Mouse (Mus musculus) heart, adult 2 months (tissue): ENCODE measurements around the gene Phlpp2. TPM values are rescaled to one million over a fixed set of nuclear protein-coding genes. Genes with fewer than 3 reads are reported as not detected.

Experiments used
- DNase-seq, 2 experiments: peaks; one replicate each; pipeline ENCODE4 v3.0.0; 2021
- H3K27ac ChIP-seq: fragments of 200-600 bp; 2 replicates; pipeline ENCODE4 v1.8.1; 2022
- H3K27me3 ChIP-seq: fragments of 200-500 bp; 2 replicates; pipeline ENCODE4 v1.6.1; 2012; ENCODE audit warnings: mild to moderate bottlenecking, low read length, inconsistent platforms, mixed read lengths; ENCODE audit not compliant: control insufficient read depth, insufficient read depth
- H3K36me3 ChIP-seq: fragments of 200-500 bp; 2 replicates; pipeline ENCODE4 v1.6.1; 2012; ENCODE audit warnings: low read length, inconsistent platforms; ENCODE audit not compliant: control insufficient read depth, insufficient read depth
- H3K4me1 ChIP-seq: fragments of 200-500 bp; 2 replicates; pipeline ENCODE4 v1.6.1; 2011; ENCODE audit warnings: low read length; ENCODE audit not compliant: control insufficient read depth, insufficient read depth
- H3K4me3 ChIP-seq: fragments of 200-600 bp; 2 replicates; pipeline ENCODE4 v1.8.1; 2022
- H3K79me2 ChIP-seq: fragments of 200-500 bp; replicated peaks from 2 replicates; pipeline ENCODE4 v1.6.1; 2012; ENCODE audit warnings: mild to moderate bottlenecking, inconsistent platforms, low read length, moderate library complexity, mixed read lengths; ENCODE audit not compliant: control insufficient read depth, insufficient read depth
- H3K9ac ChIP-seq: fragments of 200-500 bp; 2 replicates; pipeline ENCODE4 v1.6.1; 2012; ENCODE audit warnings: low read depth, mild to moderate bottlenecking, control low read depth, inconsistent platforms, low read length, mixed read lengths
- CTCF ChIP-seq: fragments of 200-600 bp; IDR thresholded peaks from 2 replicates; pipeline ENCODE4 v1.8.1; 2022; ENCODE audit warnings: antibody characterized with exemption, mild to moderate bottlenecking, moderate library complexity
- EP300 ChIP-seq: fragments of 200-500 bp; IDR thresholded peaks from 2 replicates; pipeline ENCODE4 v1.6.1; 2011; ENCODE audit warnings: low read depth, low read length, control low read depth; ENCODE audit not compliant: insufficient read depth
- POLR2A ChIP-seq: fragments of 200-500 bp; IDR thresholded peaks from 2 replicates; pipeline ENCODE4 v1.6.1; 2011; ENCODE audit warnings: mild to moderate bottlenecking, low read depth, low read length, control low read depth; ENCODE audit not compliant: insufficient read depth
- WGBS: fragments of 180-500 bp; shearing (Covaris S2); methylation state at CpG from one replicate; pipeline ENCODE4 v1.1.7; 2018; 5-methylcytosine and 5-hydroxymethylcytosine counted together
- intact Hi-C: fragments of 180-260 bp; cut with DNase I; formaldehyde crosslinking; loops from one replicate; pipeline ENCODE4 v1.15.1; 2025
- polyA plus RNA-seq: library from polyadenylated mRNA; depleted of rRNA; stranded (reverse); fragments of >200 nt; gene quantifications from 2 replicates; pipeline ENCODE4 v1.2.3, GENCODE M21; 2012
- total RNA-seq, 2 experiments: library from RNA; stranded (reverse); gene quantifications; 2 replicates each; pipeline ENCODE4 v1.2.3; 2021

Gene Phlpp2
- total and polyA plus RNA-seq, 3 experiments: 2.1 to 4.6 (median 3.2) TPM

DNA sequence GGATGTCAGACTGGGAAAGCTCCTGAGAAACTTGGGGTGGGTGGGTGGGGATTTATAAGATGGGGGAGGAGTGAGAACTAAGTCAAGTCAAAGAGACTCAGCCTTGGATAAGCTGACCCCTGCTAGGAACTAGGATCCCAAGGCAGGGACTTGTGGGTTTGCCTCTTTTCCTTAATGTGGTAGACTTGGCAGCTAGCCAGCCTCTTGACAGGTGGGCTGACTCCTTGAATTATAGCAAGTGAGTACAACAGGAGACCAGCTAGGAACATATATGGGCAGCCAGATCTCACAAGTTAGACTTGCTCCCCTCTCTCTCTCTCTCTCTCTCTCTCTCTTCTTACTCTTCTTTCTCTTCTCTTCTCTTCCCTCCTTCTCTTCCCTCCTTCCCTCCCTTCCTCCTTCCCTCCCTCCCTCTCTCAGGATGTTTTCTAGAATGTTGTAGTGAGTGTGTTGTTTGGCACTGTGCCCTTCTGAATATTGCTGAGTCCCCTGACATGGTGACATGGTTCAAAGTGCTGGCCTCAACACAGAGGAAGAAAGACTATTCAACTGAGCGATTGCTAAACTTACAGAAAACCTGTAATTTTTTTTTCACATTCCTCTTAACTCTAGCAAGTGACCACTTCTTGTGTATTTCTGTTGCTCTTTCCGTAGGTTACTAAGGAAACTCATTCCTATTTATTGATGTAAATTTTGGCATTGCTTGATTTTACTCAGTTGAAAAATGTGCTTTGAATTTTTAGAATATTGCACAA, 73.4 kb downstream of the Phlpp2 start:
- Histone ChIP-seq H3K79me2 (no peaks in the 10 kb centered on the region), H3K27me3 (peaks cover 2% of the 10 kb centered on the region; the same call in 1 of the 2 replicates), H3K27ac (no peak overlapping the region), H3K9ac (no peak overlapping the region), H3K4me1 (no peaks in the 10 kb centered on the region), H3K36me3 (no peaks in the 10 kb centered on the region), H3K4me3 (no peak overlapping the region)
- TF ChIP-seq CTCF (no peak), POLR2A (no peak), EP300 (no peak)
- 60% methylated on average over 2 of the region's 2 CpGs for WGBS
- no peak for DNase-seq
- intact Hi-C loops: no loop called here

DNA sequence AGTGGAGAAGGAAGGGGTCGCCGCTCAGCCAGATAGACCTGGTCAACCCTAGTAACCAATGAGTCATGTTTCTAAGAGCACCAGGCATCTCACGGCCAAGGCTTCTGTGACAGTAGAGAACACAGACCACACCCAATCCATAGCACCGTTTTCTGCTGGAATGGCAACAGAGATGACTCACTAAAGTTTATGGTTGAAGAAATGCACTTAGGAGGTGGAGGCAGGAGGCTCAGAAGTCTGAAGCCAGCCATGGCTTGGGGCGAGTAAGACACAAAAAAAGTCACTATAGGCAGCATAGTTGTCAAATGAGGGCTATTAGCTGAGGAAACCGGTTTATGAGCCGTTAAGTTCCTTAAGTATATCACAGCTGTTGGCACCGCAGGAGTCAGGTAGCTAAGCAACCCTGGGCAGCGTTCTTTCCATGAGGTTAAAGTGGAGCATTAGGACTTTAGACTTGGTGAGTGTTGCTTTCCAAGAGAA, 76.9 kb downstream of the Phlpp2 start:
- WGBS: 62% methylated on average over 9 of the region's 9 CpGs
- H3K36me3 ChIP-seq: no peaks in the 10 kb centered on the region
- no peaks in the 10 kb centered on the region for H3K79me2 ChIP-seq
- peaks cover 7% of the 10 kb centered on the region for H3K27me3 ChIP-seq
- H3K27ac ChIP-seq: no peak overlapping the region
- no peak for DNase-seq
- H3K9ac ChIP-seq: no peak overlapping the region
- intact Hi-C loops: no loop called here
- TF ChIP-seq CTCF (no peak), POLR2A (no peak), EP300 (no peak)
- no peak overlapping the region for H3K4me3 ChIP-seq
- H3K4me1 ChIP-seq: no peaks in the 10 kb centered on the region

DNA sequence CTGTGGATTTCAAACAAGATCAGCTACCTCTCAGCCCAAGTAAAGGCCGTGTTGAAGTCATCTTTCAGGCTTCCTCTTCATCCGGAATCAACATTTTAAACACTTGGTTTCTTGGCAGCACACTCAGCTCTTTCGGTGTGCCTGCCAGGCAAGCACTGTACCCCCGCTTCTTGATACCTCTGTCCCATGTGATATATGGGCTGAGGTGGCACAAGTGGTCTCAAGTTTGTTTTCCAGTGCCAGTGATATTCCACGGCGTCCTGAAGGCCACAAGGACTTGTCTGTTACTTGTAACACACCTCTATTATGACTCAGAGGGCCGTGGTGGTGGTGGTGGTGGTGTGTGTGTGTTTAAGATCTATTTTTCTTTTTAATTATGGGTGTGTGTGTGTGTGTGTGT, 77.4 kb downstream of the Phlpp2 start:
- Histone ChIP-seq H3K79me2 (no peaks in the 10 kb centered on the region), H3K4me3 (no peak overlapping the region), H3K9ac (no peak overlapping the region), H3K36me3 (no peaks in the 10 kb centered on the region), H3K4me1 (no peaks in the 10 kb centered on the region), H3K27me3 (peaks cover 7% of the 10 kb centered on the region), H3K27ac (no peak overlapping the region)
- no peak for TF ChIP-seq CTCF
- no peak for TF ChIP-seq EP300
- no peak for TF ChIP-seq POLR2A
- DNase-seq: no peak
- 70% methylated on average over 7 of the region's 7 CpGs for WGBS
- intact Hi-C loops: no loop called here

DNA sequence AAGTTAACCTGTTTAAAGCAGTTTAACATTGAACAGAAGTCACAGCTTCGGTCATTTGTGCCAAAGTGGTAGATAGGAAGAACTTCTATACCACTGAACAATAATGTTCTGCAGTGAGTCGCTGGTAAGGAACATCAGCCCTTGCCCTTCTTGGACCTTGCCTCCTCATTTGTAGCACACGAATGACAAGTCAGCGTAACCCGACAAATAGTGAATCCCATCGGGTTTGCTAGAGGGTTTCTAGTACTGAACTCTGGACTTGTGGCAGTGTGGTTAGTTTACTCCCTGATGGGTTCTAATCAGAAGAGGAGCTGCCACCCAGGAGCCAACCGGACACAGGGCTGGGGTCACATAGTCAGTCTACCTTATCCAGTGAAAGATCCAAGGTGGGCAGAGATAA, 77.9 kb downstream of the Phlpp2 start:
- Histone ChIP-seq H3K9ac (no peak overlapping the region), H3K79me2 (no peaks in the 10 kb centered on the region), H3K4me3 (no peak overlapping the region), H3K4me1 (no peaks in the 10 kb centered on the region), H3K27me3 (peaks cover 7% of the 10 kb centered on the region), H3K36me3 (no peaks in the 10 kb centered on the region), H3K27ac (no peak overlapping the region)
- no peak for TF ChIP-seq CTCF
- no peak for TF ChIP-seq EP300
- TF ChIP-seq POLR2A: no peak
- 86% methylated on average over 7 of the region's 7 CpGs for WGBS
- DNase-seq: no peak
- intact Hi-C loops: no loop called here

DNA sequence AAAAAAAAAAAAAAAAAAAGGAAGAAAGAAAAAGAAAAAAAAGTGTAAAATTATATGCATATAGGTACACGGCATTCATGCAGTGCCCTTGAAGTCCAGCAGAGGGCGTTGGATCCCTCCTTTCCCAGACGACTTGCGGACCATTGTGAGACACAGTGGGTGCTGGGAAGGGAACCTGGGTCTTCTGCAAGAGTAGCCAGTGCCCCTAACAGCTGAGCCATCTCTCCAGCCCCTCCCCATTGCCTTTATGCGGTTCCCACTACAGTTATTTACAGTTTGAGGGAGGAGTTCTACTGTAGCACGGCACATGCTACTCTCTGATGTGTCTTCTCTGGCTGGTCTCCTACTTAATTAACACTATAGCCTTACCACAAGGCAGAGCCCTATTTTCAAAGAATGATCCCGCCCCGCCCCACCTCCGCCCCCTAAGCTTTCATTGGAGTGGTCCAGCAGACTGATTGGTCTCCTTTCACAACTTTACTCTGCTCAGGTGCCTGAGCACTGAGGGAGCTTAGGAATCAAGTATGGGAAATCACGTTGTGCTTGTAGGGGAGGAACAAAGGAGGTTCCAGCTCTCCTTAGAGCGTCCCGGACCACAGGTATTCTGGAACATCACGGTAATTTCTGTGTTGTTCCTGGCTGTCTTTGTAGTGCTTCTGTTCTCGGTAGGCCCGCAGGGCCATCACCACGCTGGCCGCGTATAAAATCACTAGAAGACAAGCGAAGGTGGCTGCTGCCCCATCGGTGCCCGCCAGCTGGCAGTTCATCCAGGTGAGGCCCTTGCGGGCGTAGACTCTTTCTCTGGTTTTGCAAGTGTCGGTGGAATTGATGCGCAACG, 79.3 kb downstream of the Phlpp2 start:
- intact Hi-C loops: no loop called here

DNA sequence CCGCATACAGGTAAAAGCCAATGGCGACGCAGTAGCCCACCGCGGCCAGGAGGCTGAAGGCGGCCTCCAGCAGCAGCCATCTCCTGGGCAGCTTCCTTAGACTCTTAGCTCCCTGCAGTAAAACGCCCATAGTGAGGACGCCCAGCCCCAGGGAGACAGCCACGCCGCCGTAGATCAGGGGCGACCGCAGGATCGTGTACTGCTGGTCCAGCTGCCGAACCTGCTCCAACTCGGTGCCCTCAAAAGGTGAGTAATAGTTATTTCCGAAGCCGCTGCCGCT, 79.9 kb downstream of the Phlpp2 start:
- no peak overlapping the region for H3K4me3 ChIP-seq
- 10% methylated on average over 19 of the region's 19 CpGs for WGBS
- H3K4me1 ChIP-seq: no peaks in the 10 kb centered on the region
- TF ChIP-seq CTCF: no peak
- TF ChIP-seq POLR2A: no peak
- no peak for TF ChIP-seq EP300
- H3K9ac ChIP-seq: no peak overlapping the region
- no peaks in the 10 kb centered on the region for H3K36me3 ChIP-seq
- H3K79me2 ChIP-seq: no peaks in the 10 kb centered on the region
- intact Hi-C loops: no loop called here
- no peak for DNase-seq
- H3K27ac ChIP-seq: no peak overlapping the region
- H3K27me3 ChIP-seq: peaks cover 7% of the 10 kb centered on the region

More for the DNA sequence above, 79.3 kb downstream of the Phlpp2 start:
- WGBS: 4% methylated on average over 26 of the region's 26 CpGs
- H3K4me3 ChIP-seq: no peak overlapping the region
- peaks cover 7% of the 10 kb centered on the region for H3K27me3 ChIP-seq
- H3K9ac ChIP-seq: no peak overlapping the region
- DNase-seq: no peak
- H3K27ac ChIP-seq: no peak overlapping the region
- no peaks in the 10 kb centered on the region for H3K36me3 ChIP-seq
- H3K4me1 ChIP-seq: no peaks in the 10 kb centered on the region
- H3K79me2 ChIP-seq: no peaks in the 10 kb centered on the region
- TF ChIP-seq EP300 (no peak), CTCF (peak; percentile 59), POLR2A (no peak)
